23 mouse cellular contexts compared by ENCODE assay signal in genomic region chr12:81832039-81832738, GRCm38 (mm10). TPM values are rescaled to one million over a fixed set of nuclear protein-coding genes. Genes with fewer than 3 reads are reported as not detected.
A peak's percentile ranks its signal among the peaks of the same experiment; 100 is the strongest.
DNase-seq lines count a peak whose midpoint lies in the region; ATAC-seq and TF ChIP-seq lines count a peak whose summit lies in the region.
"Had no signal": no experiment of that assay in that cellular context is flagged by ENCODE, and none has a peak within 500 bp of the region (broad histone marks: within the 10 kb centered on the region; RNA-seq: fewer than 3 reads in every experiment).

No protein-coding gene starts in this region.

- H3K4me2 ChIP-seq in kidney, postnatal 0 days (ENCODE audit: low read length) = no peak overlapping the region
- no peak overlapping the region for H3K4me2 ChIP-seq in embryonic facial prominence, embryonic 12.5 days (replicated peaks)
- H3K4me2 ChIP-seq in embryonic facial prominence, embryonic 15.5 days (replicated peaks) = no peak overlapping the region
- no peak overlapping the region for H3K4me2 ChIP-seq in limb, embryonic 14.5 days (replicated peaks; ENCODE audit: low read depth, low read length, severe bottlenecking)
- H3K4me2 ChIP-seq: forebrain, embryonic 13.5 days; heart, embryonic 11.5 days; hindbrain, embryonic 12.5 days; hindbrain, embryonic 15.5 days had no signal

- no peak for TF ChIP-seq POLR2A in limb, embryonic 14.5 days (IDR thresholded peaks at IDR 0.05; ENCODE audit: borderline replicate concordance, extremely low read depth, insufficient read depth, insufficient read length)

- TF ChIP-seq CTCF in kidney, postnatal 0 days (IDR thresholded peaks at IDR 0.05; ENCODE audit: low read depth) = no peak

- no peaks in the 10 kb centered on the region for H3K4me1 ChIP-seq in kidney, postnatal 0 days (replicated peaks; ENCODE audit: insufficient read depth, low read length)
- H3K4me1 ChIP-seq in embryonic facial prominence, embryonic 12.5 days = no peaks in the 10 kb centered on the region
- no peaks in the 10 kb centered on the region for H3K4me1 ChIP-seq in embryonic facial prominence, embryonic 15.5 days
- no peaks in the 10 kb centered on the region for H3K4me1 ChIP-seq in limb, embryonic 14.5 days (ENCODE audit: control insufficient read depth, insufficient read depth, low read length)
- H3K4me1 ChIP-seq: hindbrain, embryonic 12.5 days; hindbrain, embryonic 15.5 days had no signal

- DNase-seq in kidney, postnatal 0 days (ENCODE audit: low spot score) = peak; percentile 51
- no peak for DNase-seq in kidney, postnatal 36 days
- peak; percentile 64 for DNase-seq in limb, embryonic 14.5 days (ENCODE audit: low spot score)
- no peak for DNase-seq in left cerebral cortex, adult 9 months (ENCODE audit: low spot score in 2 of 2)
- no peak for DNase-seq in cerebellum, postnatal 10 days
- no peak for DNase-seq in left cerebral cortex, postnatal 4 days
- DNase-seq: adrenal gland, postnatal 10 days; adrenal gland, postnatal 36 days; cerebellum, adult 18-20 months; cerebellum, adult 9-11 months; cerebellum, postnatal 36 days; gastrocnemius, adult 2 months; gastrocnemius, postnatal 14 days; heart, adult 11 months had no signal

- H3K27ac ChIP-seq in kidney, postnatal 0 days = no peak overlapping the region
- no peak overlapping the region for H3K27ac ChIP-seq in embryonic facial prominence, embryonic 12.5 days
- H3K27ac ChIP-seq in embryonic facial prominence, embryonic 15.5 days (replicated peaks) = peak overlapping the region; percentile 12; the same call in 1 of the 2 replicates
- H3K27ac ChIP-seq in limb, embryonic 14.5 days (replicated peaks; ENCODE audit: low read depth, low read length) = no peak overlapping the region
- H3K27ac ChIP-seq: forebrain, embryonic 10.5 days; forebrain, embryonic 13.5 days; gastrocnemius, adult 2 months; hindbrain, embryonic 12.5 days; hindbrain, embryonic 15.5 days had no signal

- 36% methylated on average over 5 of the region's 5 CpGs for WGBS in kidney, postnatal 0 days
- 47% methylated on average over 5 of the region's 5 CpGs for WGBS in embryonic facial prominence, embryonic 12.5 days
- 37% methylated on average over 5 of the region's 5 CpGs for WGBS in embryonic facial prominence, embryonic 15.5 days
- 53% methylated on average over 5 of the region's 5 CpGs for WGBS in limb, embryonic 14.5 days

- ATAC-seq in kidney, postnatal 0 days (replicated peaks; ENCODE audit: low FRiP score, low read depth) = no peak
- ATAC-seq in embryonic facial prominence, embryonic 12.5 days (ENCODE audit: insufficient number of reproducible peaks, insufficient read depth, low FRiP score, low TSS enrichment) = 0 out of 2 replicates have a peak, but pooled peaks have one; percentile 69
- no peak for ATAC-seq in embryonic facial prominence, embryonic 15.5 days (ENCODE audit: insufficient number of reproducible peaks, low FRiP score, low TSS enrichment, low read depth)
- ATAC-seq in limb, embryonic 14.5 days (ENCODE audit: low FRiP score, low read depth) = peak; percentile 91
- ATAC-seq: activated CD4-positive, CD25-positive, alpha-beta regulatory T cell, adult 4 months; forebrain, embryonic 13.5 days; forebrain, embryonic 16.5 days had no signal

- H3K9ac ChIP-seq in kidney, postnatal 0 days (ENCODE audit: low read depth, low read length) = no peak overlapping the region
- H3K9ac ChIP-seq in embryonic facial prominence, embryonic 12.5 days = no peak overlapping the region
- no peak overlapping the region for H3K9ac ChIP-seq in embryonic facial prominence, embryonic 15.5 days
- H3K9ac ChIP-seq in limb, embryonic 14.5 days (ENCODE audit: low read depth, low read length, severe bottlenecking) = no peak overlapping the region
- H3K9ac ChIP-seq: forebrain, embryonic 13.5 days; hindbrain, embryonic 12.5 days; hindbrain, embryonic 15.5 days had no signal

- H3K36me3 ChIP-seq in kidney, postnatal 0 days (ENCODE audit: insufficient read depth, low read length) = no peaks in the 10 kb centered on the region
- no peaks in the 10 kb centered on the region for H3K36me3 ChIP-seq in embryonic facial prominence, embryonic 12.5 days
- no peaks in the 10 kb centered on the region for H3K36me3 ChIP-seq in embryonic facial prominence, embryonic 15.5 days
- no peaks in the 10 kb centered on the region for H3K36me3 ChIP-seq in limb, embryonic 14.5 days (ENCODE audit: control insufficient read depth, insufficient read depth, low read length)
- H3K36me3 ChIP-seq: forebrain, embryonic 10.5 days; hindbrain, embryonic 12.5 days; hindbrain, embryonic 15.5 days had no signal

- H3K9me3 ChIP-seq in kidney, postnatal 0 days (replicated peaks; ENCODE audit: low read length) = no peaks in the 10 kb centered on the region
- H3K9me3 ChIP-seq in embryonic facial prominence, embryonic 12.5 days = no peaks in the 10 kb centered on the region
- no peaks in the 10 kb centered on the region for H3K9me3 ChIP-seq in embryonic facial prominence, embryonic 15.5 days (replicated peaks)
- no peaks in the 10 kb centered on the region for H3K9me3 ChIP-seq in limb, embryonic 14.5 days (ENCODE audit: control insufficient read depth, low read length)
- H3K9me3 ChIP-seq: forebrain, embryonic 10.5 days; forebrain, embryonic 13.5 days; hindbrain, embryonic 12.5 days; hindbrain, embryonic 15.5 days had no signal

- no peaks in the 10 kb centered on the region for H3K27me3 ChIP-seq in kidney, postnatal 0 days (ENCODE audit: insufficient read depth, low read length)
- H3K27me3 ChIP-seq in embryonic facial prominence, embryonic 12.5 days = no peaks in the 10 kb centered on the region
- H3K27me3 ChIP-seq in embryonic facial prominence, embryonic 15.5 days = no peaks in the 10 kb centered on the region
- H3K27me3 ChIP-seq in limb, embryonic 14.5 days (ENCODE audit: control insufficient read depth, insufficient read depth, low read length) = no peaks in the 10 kb centered on the region
- H3K27me3 ChIP-seq: forebrain, embryonic 13.5 days; hindbrain, embryonic 12.5 days; hindbrain, embryonic 15.5 days had no signal

- no peak overlapping the region for H3K4me3 ChIP-seq in kidney, postnatal 0 days (replicated peaks; ENCODE audit: low read depth, low read length)
- H3K4me3 ChIP-seq in embryonic facial prominence, embryonic 12.5 days = no peak overlapping the region
- no peak overlapping the region for H3K4me3 ChIP-seq in embryonic facial prominence, embryonic 15.5 days (replicated peaks)
- H3K4me3 ChIP-seq in limb, embryonic 14.5 days (replicated peaks; ENCODE audit: low read length) = no peak overlapping the region
- H3K4me3 ChIP-seq: forebrain, embryonic 10.5 days; forebrain, embryonic 13.5 days; gastrocnemius, adult 2 months; hindbrain, embryonic 12.5 days; hindbrain, embryonic 15.5 days had no signal

- intact Hi-C loops in left cerebral cortex, postnatal 4 days (cut with DNase I) = no loop called here

RNA-seq across cellular contexts. Expression of gene Pcnx, which starts 27.6 kb away (rescaled TPM):
- polyA plus RNA-seq in kidney, postnatal 0 days (2015; fragmentation: Nextera tagmentation; extraction: Ambion mirVana) = 8.9 and 9.2 TPM in 2 replicates
- polyA plus RNA-seq in embryonic facial prominence, embryonic 12.5 days (2016; fragmentation: Nextera tagmentation; extraction: Ambion mirVana) = 12.6 and 16.4 TPM in 2 replicates
- polyA plus RNA-seq in embryonic facial prominence, embryonic 15.5 days (2015; fragmentation: Nextera tagmentation; extraction: Ambion mirVana) = 11.0 and 12.4 TPM in 2 replicates
- 32.5 and 36.6 TPM in 2 replicates for polyA plus RNA-seq in limb, embryonic 14.5 days (2012; rRNA removed)
- polyA plus RNA-seq in limb, embryonic 14.5 days (2014; fragmentation: Nextera tagmentation; extraction: Ambion mirVana) = 18.4 and 20.0 TPM in 2 replicates
- total RNA-seq in left cerebral cortex, postnatal 4 days (2021) = 100 to 1,000 TPM in 1 of 2 experiments, 10 to 100 TPM in 1; 92.7 to 107 TPM

RNA-seq across cellular contexts. Expression of gene Map3k9, which starts 51.2 kb away (rescaled TPM):
- 1.3 and 1.4 TPM in 2 replicates for polyA plus RNA-seq in kidney, postnatal 0 days (2015; fragmentation: Nextera tagmentation; extraction: Ambion mirVana)
- 1.6 and 1.8 TPM in 2 replicates for polyA plus RNA-seq in embryonic facial prominence, embryonic 12.5 days (2016; fragmentation: Nextera tagmentation; extraction: Ambion mirVana)
- 1.8 and 2.0 TPM in 2 replicates for polyA plus RNA-seq in embryonic facial prominence, embryonic 15.5 days (2015; fragmentation: Nextera tagmentation; extraction: Ambion mirVana)
- polyA plus RNA-seq in limb, embryonic 14.5 days (2012; rRNA removed) = 0.83 and 0.87 TPM in 2 replicates
- polyA plus RNA-seq in limb, embryonic 14.5 days (2014; fragmentation: Nextera tagmentation; extraction: Ambion mirVana) = 1.5 and 1.6 TPM in 2 replicates
- total RNA-seq in left cerebral cortex, postnatal 4 days (2021) = 10 to 100 TPM; 86.1 to 90.5 TPM

Comparison
In these comparisons a context has a peak if more than half of its experiments do, and no peak if none do; other contexts are left out.
1. ATAC-seq: peak in embryonic facial prominence, embryonic 12.5 days (single experiment) and limb, embryonic 14.5 days (single experiment); none in kidney, postnatal 0 days (single experiment) and embryonic facial prominence, embryonic 15.5 days (single experiment).
2. DNase-seq: peak in kidney, postnatal 0 days (single experiment) and limb, embryonic 14.5 days (single experiment); none in kidney, postnatal 36 days (0 of 2), left cerebral cortex, adult 9 months (0 of 2), cerebellum, postnatal 10 days (0 of 2) and left cerebral cortex, postnatal 4 days (single experiment).